Mouse (Mus musculus): Measurements from ENCODE around the gene Sgk1.

- no peak for TF ChIP-seq GATA1 (IDR thresholded peaks at IDR 0.05; ENCODE audit: borderline replicate concordance, low read length)
- no peak for TF ChIP-seq FLI1 (IDR thresholded peaks at IDR 0.05; ENCODE audit: low read length)
Observed at GRCm38 (mm10) chr10:21883587-21883986, 1.6 kb downstream of the Sgk1 start.

Measured in megakaryocyte, embryonic 14.5 days (primary cell).